In genomic region chr10:63806254-63806653, GRCm38 (mm10) we compare ENCODE assay signal across 17 mouse cellular contexts.
"Had no signal": no experiment of that assay in that cellular context is flagged by ENCODE, and none has a peak within 500 bp of the region (broad histone marks: within the 10 kb centered on the region; RNA-seq: fewer than 3 reads in every experiment).

No protein-coding gene starts in this region.

- H3K27me3 ChIP-seq: liver, embryonic 13.5 days; liver, embryonic 15.5 days; megakaryocyte, embryonic 14.5 days; midbrain, embryonic 13.5 days; midbrain, embryonic 15.5 days; neural tube, embryonic 12.5 days; stomach, embryonic 15.5 days had no signal

- H3K4me3 ChIP-seq: liver, embryonic 13.5 days; liver, embryonic 15.5 days; megakaryocyte, embryonic 14.5 days; midbrain, embryonic 13.5 days; midbrain, embryonic 15.5 days; neural tube, embryonic 12.5 days; stomach, embryonic 15.5 days had no signal

- H3K36me3 ChIP-seq: liver, embryonic 13.5 days; liver, embryonic 15.5 days; midbrain, embryonic 13.5 days; midbrain, embryonic 15.5 days; neural tube, embryonic 12.5 days; stomach, embryonic 15.5 days had no signal

- DNase-seq: liver, embryonic 13.5 days; liver, postnatal 0 days; right cerebral cortex, postnatal 14 days; thymus, adult 2 months; thymus, postnatal 25 days; thymus, postnatal 4 days had no signal

- H3K4me2 ChIP-seq: liver, embryonic 11.5 days; liver, embryonic 13.5 days; liver, embryonic 15.5 days; midbrain, embryonic 11.5 days; midbrain, embryonic 13.5 days; midbrain, embryonic 15.5 days; neural tube, embryonic 12.5 days; stomach, embryonic 15.5 days had no signal

- H3K9ac ChIP-seq: liver, embryonic 13.5 days; liver, embryonic 15.5 days; liver, postnatal 0 days; midbrain, embryonic 13.5 days; midbrain, embryonic 15.5 days; neural tube, embryonic 12.5 days; stomach, embryonic 15.5 days had no signal

- H3K4me1 ChIP-seq: liver, embryonic 13.5 days; liver, embryonic 15.5 days; megakaryocyte, embryonic 14.5 days; midbrain, embryonic 15.5 days; neural tube, embryonic 12.5 days; stomach, embryonic 15.5 days had no signal

- H3K27ac ChIP-seq: liver, embryonic 13.5 days; liver, embryonic 15.5 days; macrophage; midbrain, embryonic 13.5 days; midbrain, embryonic 15.5 days; neural tube, embryonic 12.5 days; stomach, embryonic 15.5 days; stomach, postnatal 0 days had no signal

- H3K9me3 ChIP-seq: liver, embryonic 13.5 days; midbrain, embryonic 13.5 days; midbrain, embryonic 15.5 days; neural tube, embryonic 12.5 days; stomach, embryonic 15.5 days had no signal

- ATAC-seq: liver, postnatal 0 days; lung, postnatal 0 days; midbrain, embryonic 13.5 days; midbrain, embryonic 15.5 days had no signal
